Mouse (Mus musculus) liver, postnatal 0 days (tissue): ENCODE data around the gene Plpp3. TPM values are rescaled to one million over a fixed set of nuclear protein-coding genes. Genes with fewer than 3 reads are reported as not detected.
A peak's percentile ranks its signal among the peaks of the same experiment; 100 is the strongest.

Experiments used
- ATAC-seq: fragments of 200-750 bp; cut with Nextera tagmentation; 2 replicates; pipeline ENCODE4 v1.8.0; 2017; ENCODE audit warnings: mild to moderate bottlenecking, moderate library complexity
- DNase-seq: peaks from one replicate; pipeline ENCODE4 v3.0.0-alpha.2; 2016
- H3K27ac ChIP-seq: fragments of 300-500 bp; sonication (generic); 2 replicates; pipeline ENCODE4 v1.5.1; 2014; ENCODE audit warnings: antibody characterized with exemption, moderate library complexity, mild to moderate bottlenecking, low read depth
- H3K27me3 ChIP-seq: fragments of 300-500 bp; sonication (generic); 2 replicates; pipeline ENCODE4 v1.6.1; 2014; ENCODE audit warnings: low read length, control low read depth, mixed read lengths; ENCODE audit not compliant: insufficient read depth
- H3K36me3 ChIP-seq: fragments of 300-500 bp; sonication (generic); replicated peaks from 2 replicates; pipeline ENCODE4 v1.6.1; 2014; ENCODE audit warnings: mild to moderate bottlenecking, control low read depth, low read length, moderate library complexity, mixed read lengths; ENCODE audit not compliant: insufficient read depth
- H3K4me1 ChIP-seq: fragments of 300-500 bp; sonication (generic); 2 replicates; pipeline ENCODE4 v1.6.1; 2014; ENCODE audit warnings: antibody characterized with exemption, mild to moderate bottlenecking, control low read depth; ENCODE audit not compliant: insufficient read depth
- H3K4me2 ChIP-seq: fragments of 300-500 bp; sonication (generic); 2 replicates; pipeline ENCODE4 v1.6.1; 2014; ENCODE audit warnings: low read depth, mild to moderate bottlenecking, low read length, moderate library complexity, mixed read lengths
- H3K4me3 ChIP-seq: fragments of 300-500 bp; sonication (generic); 2 replicates; pipeline ENCODE4 v1.5.1; 2014; ENCODE audit warnings: low read depth, low read length
- H3K9ac ChIP-seq: fragments of 300-500 bp; sonication (generic); replicated peaks from 2 replicates; pipeline ENCODE4 v1.6.1; 2014; ENCODE audit warnings: mild to moderate bottlenecking, moderate library complexity
- H3K9me3 ChIP-seq: fragments of 300-500 bp; sonication (generic); 2 replicates; pipeline ENCODE4 v1.6.1; 2016; ENCODE audit warnings: mild to moderate bottlenecking, control low read depth, low read length, mixed read lengths
- CTCF ChIP-seq: sonication (generic); IDR thresholded peaks from 2 replicates; pipeline ENCODE4 v1.5.1; 2016; ENCODE audit warnings: antibody characterized with exemption, low read depth
- EP300 ChIP-seq: IDR thresholded peaks from 2 replicates; pipeline ENCODE4 v1.6.1; 2016; ENCODE audit warnings: antibody characterized with exemption, low read depth, mild to moderate bottlenecking
- WGBS: fragments of 180-500 bp; shearing (Covaris S2); extraction: QIAGEN DNeasy Blood & Tissue Kit; methylation state at CpG from one replicate; pipeline ENCODE4 v1.1.7; 2014; ENCODE audit not compliant: insufficient replicate concordance; 5-methylcytosine and 5-hydroxymethylcytosine counted together
- polyA plus RNA-seq: library from polyadenylated mRNA; unstranded; fragments of >200 nt; fragmentation: Nextera tagmentation; extraction: Ambion mirVana; gene quantifications from 2 replicates; pipeline ENCODE4 v1.2.1, GENCODE M21; 2015

The Plpp3 gene
- polyA plus RNA-seq, 1 experiment from 2014 or later: 62.4 TPM

DNA sequence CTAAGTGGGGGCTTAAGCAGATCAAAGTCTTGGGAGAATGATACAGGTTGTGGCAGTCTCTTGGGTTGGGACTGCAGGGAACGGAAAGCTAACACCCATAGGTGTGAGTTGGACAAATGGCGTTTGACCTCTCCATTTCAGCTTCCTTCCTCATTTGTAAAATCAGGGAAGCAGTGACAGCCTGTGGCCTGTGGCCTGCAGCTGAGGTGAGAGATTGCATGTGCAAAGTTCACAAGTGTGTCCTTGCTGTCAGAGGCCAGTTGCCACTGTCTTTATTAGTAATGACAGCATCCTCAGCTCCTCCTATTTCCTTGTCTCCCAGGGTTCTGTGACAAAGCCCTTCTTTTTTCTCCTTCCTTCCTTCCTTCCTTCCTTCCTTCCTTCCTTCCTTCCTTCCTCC lies 5.5 kb downstream of the Plpp3 start:
- Histone ChIP-seq H3K27me3 (peaks cover 4% of the 10 kb centered on the region; the same call in 1 of the 2 replicates), H3K27ac (no peak overlapping the region), H3K4me2 (no peak overlapping the region), H3K4me1 (peaks cover 11% of the 10 kb centered on the region), H3K4me3 (no peak overlapping the region), H3K36me3 (0 out of 2 replicates have a peak, but pooled peaks cover 2% of the 10 kb centered on the region), H3K9me3 (no peaks in the 10 kb centered on the region), H3K9ac (no peak overlapping the region)
- DNase-seq (no peak), ATAC-seq (no peak)
- 16% methylated on average over 2 of the region's 2 CpGs for WGBS
- no peak for TF ChIP-seq CTCF
- TF ChIP-seq EP300: no peak

DNA sequence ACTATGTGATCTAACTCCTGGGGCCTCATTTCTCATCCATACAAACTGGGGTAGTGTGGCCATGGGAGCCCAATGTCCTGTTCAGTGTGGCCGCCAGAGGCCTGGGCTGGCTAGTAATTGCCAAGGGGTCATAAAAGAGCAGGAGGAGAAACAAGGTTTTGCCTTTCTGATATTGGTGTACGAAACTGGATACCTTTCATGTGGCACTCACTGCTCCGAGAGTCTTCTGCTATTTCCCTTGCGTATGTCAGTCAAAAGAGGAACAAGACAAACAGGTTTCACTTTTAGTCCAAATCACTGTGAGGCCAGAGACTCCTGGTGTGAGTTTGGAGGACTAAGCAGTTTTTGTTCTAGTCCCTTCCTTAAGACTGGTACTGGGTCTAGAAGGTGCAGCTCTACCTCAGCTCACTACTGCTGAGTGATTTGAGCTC lies 6.8 kb downstream of the Plpp3 start:
- 50% methylated on average over 4 of the region's 4 CpGs for WGBS
- DNase-seq (no peak), ATAC-seq (no peak)
- Histone ChIP-seq H3K9ac (no peak overlapping the region), H3K4me2 (0 out of 2 replicates have a peak overlapping the region, but pooled peaks have one; percentile 18), H3K4me1 (peaks cover 23% of the 10 kb centered on the region), H3K4me3 (no peak overlapping the region), H3K36me3 (0 out of 2 replicates have a peak, but pooled peaks cover 2% of the 10 kb centered on the region), H3K27me3 (no peaks in the 10 kb centered on the region), H3K9me3 (no peaks in the 10 kb centered on the region), H3K27ac (no peak overlapping the region)
- TF ChIP-seq CTCF (no peak), EP300 (no peak)

DNA sequence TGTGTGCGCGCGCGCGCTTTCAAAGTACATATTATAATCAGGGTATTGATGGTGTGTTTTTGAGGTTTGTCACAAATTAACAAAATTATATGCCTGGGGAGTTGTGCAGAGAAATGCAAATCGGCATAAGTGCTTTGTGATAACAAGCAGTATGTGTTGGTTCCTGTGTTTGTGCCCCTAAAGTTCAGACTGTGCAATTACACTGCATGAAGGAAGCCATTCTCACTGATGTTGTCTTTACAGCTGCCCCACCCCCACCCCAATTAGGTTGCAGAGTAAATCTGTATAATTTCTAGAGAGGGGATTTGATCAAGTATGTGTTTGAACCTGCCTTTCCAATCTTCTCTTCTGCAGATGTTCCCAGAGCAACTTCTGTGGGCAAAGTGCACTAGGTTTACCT lies 7.8 kb downstream of the Plpp3 start:
- Histone ChIP-seq H3K9ac (no peak overlapping the region), H3K27ac (no peak overlapping the region), H3K36me3 (0 out of 2 replicates have a peak, but pooled peaks cover 2% of the 10 kb centered on the region), H3K9me3 (no peaks in the 10 kb centered on the region), H3K4me2 (no peak overlapping the region), H3K4me1 (peaks cover 28% of the 10 kb centered on the region), H3K27me3 (no peaks in the 10 kb centered on the region), H3K4me3 (no peak overlapping the region)
- 89% methylated on average over 6 of the region's 6 CpGs for WGBS
- TF ChIP-seq CTCF: no peak
- no peak for DNase-seq
- ATAC-seq: no peak

DNA sequence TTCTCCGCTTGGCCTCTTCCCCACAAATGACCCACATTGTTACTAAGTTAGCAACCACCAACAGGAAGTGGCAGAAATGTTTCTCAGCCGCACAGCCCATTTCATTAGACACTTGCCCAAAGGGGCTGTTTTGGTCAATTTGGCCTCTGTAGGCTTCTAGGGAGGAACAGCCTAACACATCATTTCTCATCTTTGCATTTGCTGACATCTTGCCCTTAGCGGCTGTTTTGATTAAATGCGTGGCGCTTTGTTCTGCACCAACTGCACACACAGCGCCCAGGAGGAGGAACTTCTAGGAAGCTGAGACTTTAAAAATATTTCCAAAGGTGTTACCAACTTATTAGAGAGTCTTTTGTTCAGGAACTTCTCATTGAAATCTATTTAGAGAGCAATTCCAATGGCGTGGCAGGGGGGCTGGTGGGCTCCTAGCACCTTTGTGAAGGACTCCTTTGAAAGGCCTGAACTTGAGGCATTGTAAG lies 12.0 kb downstream of the Plpp3 start:
- H3K27ac ChIP-seq: peak overlapping the region; percentile 17; the same call in 1 of the 2 replicates
- whole genome bisulfite sequencing: 47% methylated on average over 7 of the region's 7 CpGs
- ATAC-seq (no peak), DNase-seq (peak; percentile 12)
- TF ChIP-seq CTCF (no peak), EP300 (no peak)
- peaks cover 23% of the 10 kb centered on the region for H3K4me1 ChIP-seq
- H3K9ac ChIP-seq: no peak overlapping the region
- H3K27me3 ChIP-seq: no peaks in the 10 kb centered on the region
- H3K4me3 ChIP-seq: no peak overlapping the region
- no peaks in the 10 kb centered on the region for H3K9me3 ChIP-seq
- H3K36me3 ChIP-seq: peaks cover 6% of the 10 kb centered on the region; the same call in 1 of the 2 replicates
- H3K4me2 ChIP-seq: no peak overlapping the region

DNA sequence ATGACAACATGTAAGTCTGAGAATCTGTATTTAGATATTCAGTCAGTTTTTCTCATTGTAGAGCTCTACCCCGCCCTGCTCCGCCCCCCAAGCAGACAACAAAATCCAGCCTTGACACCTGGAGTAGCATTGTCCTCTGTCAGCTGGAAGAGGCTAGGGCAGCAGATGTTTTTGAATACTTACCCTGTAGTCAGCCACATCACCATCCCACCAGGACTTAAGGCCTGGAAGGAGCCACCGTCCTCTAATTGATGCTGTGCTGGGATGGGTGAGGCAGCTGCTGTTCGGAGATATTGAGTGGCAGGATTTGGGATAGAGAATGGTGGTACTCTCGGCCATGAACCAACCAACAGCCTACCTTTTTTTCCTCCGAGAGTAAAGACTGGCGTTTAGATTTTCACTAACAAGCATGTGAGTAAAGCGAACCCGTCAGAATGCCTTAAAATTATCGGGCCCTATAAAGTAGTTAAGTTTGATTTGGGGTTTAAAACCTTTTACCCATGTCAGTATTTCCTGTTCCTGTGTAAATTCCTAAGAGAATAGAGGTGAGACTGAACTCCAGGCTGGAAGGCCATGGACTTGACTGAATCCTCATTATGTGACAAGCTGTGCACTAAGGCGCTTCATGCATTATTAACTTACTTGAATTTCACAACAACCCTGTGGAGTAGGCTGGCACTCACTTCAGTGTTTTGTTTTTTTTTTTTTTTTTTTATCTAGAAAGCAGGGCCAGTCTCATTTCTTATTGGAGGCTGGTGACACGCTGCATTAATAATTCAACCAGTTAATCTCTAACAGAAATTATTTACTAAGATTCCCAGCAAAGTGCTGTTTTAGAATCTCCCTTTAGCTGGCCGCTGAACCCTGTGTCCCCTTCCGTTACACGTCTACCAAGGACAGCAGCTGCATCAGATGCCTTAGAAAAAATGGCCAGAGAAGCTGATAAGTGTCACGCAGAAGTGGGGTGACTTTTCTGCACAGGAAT lies 13.0 kb downstream of the Plpp3 start:
- H3K27me3 ChIP-seq: no peaks in the 10 kb centered on the region
- peak; percentile 14 for DNase-seq
- peaks cover 23% of the 10 kb centered on the region for H3K4me1 ChIP-seq
- TF ChIP-seq CTCF: no peak
- TF ChIP-seq EP300: no peak
- ATAC-seq: peak; percentile 79
- H3K4me2 ChIP-seq: no peak overlapping the region
- H3K36me3 ChIP-seq: peaks cover 8% of the 10 kb centered on the region; the same call in 1 of the 2 replicates
- peak overlapping the region; percentile 17 for H3K27ac ChIP-seq
- no peak overlapping the region for H3K4me3 ChIP-seq
- no peak overlapping the region for H3K9ac ChIP-seq
- WGBS: 68% methylated on average over 16 of the region's 16 CpGs
- H3K9me3 ChIP-seq: no peaks in the 10 kb centered on the region

DNA sequence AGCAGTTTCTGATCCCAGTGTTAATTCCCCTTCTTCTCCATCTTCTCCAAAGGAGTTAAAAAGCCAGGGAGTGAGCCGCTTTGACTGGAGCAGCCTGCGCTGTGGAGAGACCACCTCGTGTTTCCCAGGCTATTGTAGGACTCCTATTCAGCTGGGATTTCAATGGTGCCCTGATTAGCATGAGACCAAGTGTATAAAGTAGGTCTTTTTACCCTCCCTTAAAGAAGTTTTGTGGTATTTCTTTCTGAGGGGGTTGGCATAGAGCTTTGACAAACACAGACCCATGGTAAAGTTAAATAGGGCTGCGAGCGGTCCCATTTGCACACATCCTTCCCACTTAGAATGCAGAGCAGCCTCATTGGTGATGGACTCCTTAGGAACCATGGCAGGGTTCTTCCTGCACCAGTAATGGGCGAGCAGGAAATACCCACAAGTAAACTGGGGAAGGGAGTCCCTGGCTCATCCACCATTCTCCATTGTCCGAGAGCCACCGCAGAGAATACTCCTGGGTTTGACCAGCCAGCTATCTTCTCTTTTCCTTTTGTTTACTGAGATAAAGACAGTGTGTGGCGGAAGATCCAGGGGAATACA lies 13.8 kb downstream of the Plpp3 start:
- H3K4me3 ChIP-seq: no peak overlapping the region
- H3K36me3 ChIP-seq: peaks cover 8% of the 10 kb centered on the region; the same call in 1 of the 2 replicates
- ATAC-seq (no peak), DNase-seq (no peak)
- H3K4me1 ChIP-seq: peaks cover 23% of the 10 kb centered on the region
- no peak for TF ChIP-seq CTCF
- no peak for TF ChIP-seq EP300
- 64% methylated on average over 9 of the region's 9 CpGs for WGBS
- no peaks in the 10 kb centered on the region for H3K27me3 ChIP-seq
- no peaks in the 10 kb centered on the region for H3K9me3 ChIP-seq
- no peak overlapping the region for H3K4me2 ChIP-seq
- peak overlapping the region; percentile 17; the same call in 1 of the 2 replicates for H3K27ac ChIP-seq
- no peak overlapping the region for H3K9ac ChIP-seq
